Mouse (Mus musculus): ENCODE measurements around the gene Exph5.

Gene Exph5

GRCm38 (mm10) chr9:53371339-53371738 lies 69.9 kb downstream of the Exph5 start:
- no peak for DNase-seq (ENCODE audit: low read depth)

- DNase-seq (ENCODE audit: low read depth) = peak; percentile 66
Observed at GRCm38 (mm10) chr9:53375907-53376306, 74.4 kb downstream of the Exph5 start.

GRCm38 (mm10) chr9:53376820-53377219 lies 75.3 kb downstream of the Exph5 start:
- peak; percentile 35 for DNase-seq (ENCODE audit: low read depth)

- DNase-seq (ENCODE audit: low read depth) = no peak
Observed at GRCm38 (mm10) chr9:53377597-53377996, 76.1 kb downstream of the Exph5 start.

GRCm38 (mm10) chr9:53378171-53378570 lies 76.7 kb downstream of the Exph5 start:
- no peak for DNase-seq (ENCODE audit: low read depth)

GRCm38 (mm10) chr9:53380595-53380994 lies 79.1 kb downstream of the Exph5 start:
- peak; percentile 67 for DNase-seq (ENCODE audit: low read depth)

GRCm38 (mm10) chr9:53381113-53381615 lies 79.7 kb downstream of the Exph5 start:
- DNase-seq (ENCODE audit: low read depth) = peak; percentile 40

- peak; percentile 81 for DNase-seq (ENCODE audit: low read depth)
Observed at GRCm38 (mm10) chr9:53383951-53384866, 82.7 kb downstream of the Exph5 start, which contains the start of gene Kdelc2. Gene Kdelc2 (plus strand): TSS chr9:53384025.

- no peak for DNase-seq (ENCODE audit: low read depth)
Observed at GRCm38 (mm10) chr9:53384873-53385272, 83.4 kb downstream of the Exph5 start.

- peak; percentile 17 for DNase-seq (ENCODE audit: low read depth)
Observed at GRCm38 (mm10) chr9:53387431-53387830, 86.0 kb downstream of the Exph5 start.

- no peak for DNase-seq (ENCODE audit: low read depth)
Observed at GRCm38 (mm10) chr9:53389109-53389508, 87.6 kb downstream of the Exph5 start.

GRCm38 (mm10) chr9:53390136-53390535 lies 88.7 kb downstream of the Exph5 start:
- DNase-seq (ENCODE audit: low read depth) = no peak

GRCm38 (mm10) chr9:53397685-53398387 lies 96.4 kb downstream of the Exph5 start:
- DNase-seq (ENCODE audit: low read depth) = peak; percentile 57

- peak; percentile 81 for DNase-seq (ENCODE audit: low read depth)
Observed at GRCm38 (mm10) chr9:53398388-53398700, 96.9 kb downstream of the Exph5 start.

GRCm38 (mm10) chr9:53399537-53399936 lies 98.1 kb downstream of the Exph5 start:
- no peak for DNase-seq (ENCODE audit: low read depth)

- no peak for DNase-seq (ENCODE audit: low read depth)
Observed at GRCm38 (mm10) chr9:53400696-53401095, 99.2 kb downstream of the Exph5 start.

GRCm38 (mm10) chr9:53401146-53401545 lies 99.7 kb downstream of the Exph5 start:
- no peak for DNase-seq (ENCODE audit: low read depth)

- peak; percentile 36 for DNase-seq (ENCODE audit: low read depth)
Observed at GRCm38 (mm10) chr9:53402291-53402711, 100.8 kb downstream of the Exph5 start, which contains the start of gene 4930550C14Rik. Gene 4930550C14Rik (plus strand): TSS chr9:53402325.

GRCm38 (mm10) chr9:53402991-53403390 lies 101.5 kb downstream of the Exph5 start:
- no peak for DNase-seq (ENCODE audit: low read depth)

GRCm38 (mm10) chr9:53404050-53404752 lies 102.7 kb downstream of the Exph5 start:
- no peak for DNase-seq (ENCODE audit: low read depth)

GRCm38 (mm10) chr9:53404753-53405722 lies 103.6 kb downstream of the Exph5 start:
- peak; percentile 61 for DNase-seq (ENCODE audit: low read depth)
